Comparison of ENCODE assay signal across 11 mouse cellular contexts in the genomic region with DNA sequence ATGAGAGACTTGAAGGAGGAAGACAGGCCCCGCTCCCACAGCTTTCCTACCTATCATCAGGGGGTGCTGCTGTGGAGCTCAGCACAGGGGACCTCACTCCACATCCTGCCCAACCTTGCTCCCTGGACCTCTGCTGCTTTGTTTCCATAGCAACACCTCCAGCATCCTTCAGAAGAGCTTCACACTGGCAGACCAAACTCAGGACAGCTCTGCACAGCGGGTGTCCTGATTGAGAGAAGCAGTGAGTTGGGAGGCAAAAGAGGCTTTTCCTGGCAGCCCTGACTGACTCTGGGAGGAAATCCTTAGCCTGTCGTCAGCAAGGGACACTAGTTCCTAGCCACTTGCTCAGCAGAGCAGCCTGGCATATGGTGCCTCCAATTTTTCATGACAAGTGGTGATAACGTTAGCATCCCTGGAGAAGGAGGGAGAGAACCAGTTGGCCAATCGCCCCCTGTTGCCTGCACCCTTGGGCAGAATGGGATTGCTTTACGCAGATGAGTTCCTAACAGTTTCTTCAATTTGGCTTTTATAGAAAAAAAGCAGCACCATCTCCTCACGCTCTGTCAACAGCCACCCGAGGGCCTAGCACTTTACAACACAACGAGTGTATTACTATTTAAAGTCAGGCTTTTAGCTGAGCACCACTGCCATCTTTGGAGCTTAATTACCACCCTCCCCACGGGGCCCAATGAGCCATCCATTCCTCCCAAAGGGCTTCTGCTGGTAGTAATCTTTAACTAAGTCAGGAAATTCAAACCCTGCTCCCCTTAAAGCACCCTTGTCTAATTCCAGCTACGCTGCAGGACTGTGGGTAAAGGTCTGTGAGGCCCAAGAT.
DNase-seq lines count a peak whose midpoint lies in the region; ATAC-seq lines count a peak whose summit lies in the region.
"Had no signal": no experiment of that assay in that cellular context is flagged by ENCODE, and none has a peak within 500 bp of the region (broad histone marks: within the 10 kb centered on the region; RNA-seq: fewer than 3 reads in every experiment).

No protein-coding gene starts in this region.

- H3K27me3 ChIP-seq in heart, embryonic 10.5 days (ENCODE audit: insufficient read depth, poor library complexity, severe bottlenecking) = 0 out of 2 replicates have a peak, but pooled peaks cover 6% of the 10 kb centered on the region
- no peaks in the 10 kb centered on the region for H3K27me3 ChIP-seq in hindbrain, embryonic 12.5 days
- no peaks in the 10 kb centered on the region for H3K27me3 ChIP-seq in neural tube, embryonic 13.5 days
- H3K27me3 ChIP-seq: limb, embryonic 12.5 days had no signal

- H3K4me2 ChIP-seq in hindbrain, embryonic 12.5 days (replicated peaks) = no peak overlapping the region
- H3K4me2 ChIP-seq in neural tube, embryonic 13.5 days = no peak overlapping the region
- H3K4me2 ChIP-seq: limb, embryonic 12.5 days had no signal

- no peaks in the 10 kb centered on the region for H3K9me3 ChIP-seq in heart, embryonic 10.5 days
- no peaks in the 10 kb centered on the region for H3K9me3 ChIP-seq in hindbrain, embryonic 12.5 days (replicated peaks)
- no peaks in the 10 kb centered on the region for H3K9me3 ChIP-seq in neural tube, embryonic 13.5 days
- H3K9me3 ChIP-seq: limb, embryonic 12.5 days had no signal

- no peak overlapping the region for H3K4me3 ChIP-seq in heart, embryonic 10.5 days
- no peak overlapping the region for H3K4me3 ChIP-seq in hindbrain, embryonic 12.5 days
- no peak overlapping the region for H3K4me3 ChIP-seq in neural tube, embryonic 13.5 days
- H3K4me3 ChIP-seq: limb, embryonic 12.5 days had no signal

- H3K36me3 ChIP-seq in heart, embryonic 10.5 days = no peaks in the 10 kb centered on the region
- no peaks in the 10 kb centered on the region for H3K36me3 ChIP-seq in hindbrain, embryonic 12.5 days
- no peaks in the 10 kb centered on the region for H3K36me3 ChIP-seq in neural tube, embryonic 13.5 days
- H3K36me3 ChIP-seq: limb, embryonic 12.5 days had no signal

- ATAC-seq in hindbrain, embryonic 12.5 days (ENCODE audit: low FRiP score) = peak; percentile 32
- peak; percentile 65 for ATAC-seq in neural tube, embryonic 13.5 days (ENCODE audit: low read depth)
- no peak for ATAC-seq in CD4-positive, CD25-positive, alpha-beta regulatory T cell, adult 4 months
- ATAC-seq in megakaryocyte-erythroid progenitor cell, adult 5-6 weeks (replicated peaks; ENCODE audit: low FRiP score, low TSS enrichment, poor library complexity, severe bottlenecking) = no peak

- WGBS in heart, embryonic 10.5 days = 46% methylated on average over 11 of the region's 11 CpGs
- 37% methylated on average over 11 of the region's 11 CpGs for WGBS in hindbrain, embryonic 12.5 days
- WGBS in neural tube, embryonic 13.5 days = 22% methylated on average over 11 of the region's 11 CpGs

- H3K27ac ChIP-seq in heart, embryonic 10.5 days = no peak overlapping the region
- peak overlapping the region; percentile 24 for H3K27ac ChIP-seq in hindbrain, embryonic 12.5 days
- H3K27ac ChIP-seq in neural tube, embryonic 13.5 days (replicated peaks) = peak overlapping the region; percentile 64
- H3K27ac ChIP-seq: limb, embryonic 12.5 days; macrophage had no signal

- peak; percentile 64 for DNase-seq in heart, adult 11 months
- DNase-seq in heart, embryonic 10.5 days (ENCODE audit: low spot score) = no peak
- DNase-seq in cerebellum, postnatal 36 days = peak; percentile 40 to 48
- DNase-seq in ovary, postnatal 10 days (ENCODE audit: low spot score) = no peak
- DNase-seq: kidney, postnatal 10 days had no signal

- no peaks in the 10 kb centered on the region for H3K4me1 ChIP-seq in heart, embryonic 10.5 days
- H3K4me1 ChIP-seq in hindbrain, embryonic 12.5 days = peaks cover 19% of the 10 kb centered on the region
- H3K4me1 ChIP-seq in neural tube, embryonic 13.5 days (replicated peaks) = peaks cover 15% of the 10 kb centered on the region

- H3K9ac ChIP-seq in hindbrain, embryonic 12.5 days = no peak overlapping the region
- H3K9ac ChIP-seq in neural tube, embryonic 13.5 days = no peak overlapping the region
- H3K9ac ChIP-seq: limb, embryonic 12.5 days had no signal

Comparison
In these comparisons a context has a peak if more than half of its experiments do, and no peak if none do; other contexts are left out.
1. DNase-seq: peak in heart, adult 11 months (single experiment) and cerebellum, postnatal 36 days (2 of 2); none in heart, embryonic 10.5 days (single experiment) and ovary, postnatal 10 days (single experiment).
2. ATAC-seq: peak in hindbrain, embryonic 12.5 days (single experiment) and neural tube, embryonic 13.5 days (single experiment); none in CD4-positive, CD25-positive, alpha-beta regulatory T cell, adult 4 months (single experiment) and megakaryocyte-erythroid progenitor cell, adult 5-6 weeks (single experiment).